Mouse (Mus musculus) E14TG2a.4 (cell line): ENCODE results near the gene Scgb3a1.
A peak's percentile ranks its signal among the peaks of the same experiment; 100 is the strongest.

Experiments used
- H3K27me3 ChIP-seq: 2 replicates; pipeline ENCODE4 v1.6.1; 2014; ENCODE audit warnings: low read length, control low read depth; ENCODE audit not compliant: insufficient read depth
- H3K36me3 ChIP-seq: 2 replicates; pipeline ENCODE4 v1.6.1; 2014; ENCODE audit warnings: low read length, control low read depth; ENCODE audit not compliant: insufficient read depth
- H3K4me1 ChIP-seq: replicated peaks from 2 replicates; pipeline ENCODE4 v1.6.1; 2014; ENCODE audit warnings: low read depth, low read length, control low read depth
- H3K4me3 ChIP-seq: replicated peaks from 2 replicates; pipeline ENCODE4 v1.5.1; 2014; ENCODE audit warnings: mild to moderate bottlenecking, low read length
- H3K9me3 ChIP-seq: 2 replicates; pipeline ENCODE4 v1.6.1; 2014; ENCODE audit warnings: low read length, control low read depth
- CTCF ChIP-seq: conservative IDR thresholded peaks from 2 replicates; pipeline ENCODE4 v1.5.1; 2014; ENCODE audit warnings: low read length
- NANOG ChIP-seq: IDR thresholded peaks from 2 replicates; pipeline ENCODE4 v1.6.1; 2014; ENCODE audit warnings: borderline replicate concordance, low read length, mixed read lengths
- POU5F1 ChIP-seq: IDR thresholded peaks from 2 replicates; pipeline ENCODE4 v1.6.1; 2014; ENCODE audit warnings: low read length, borderline replicate concordance

The Scgb3a1 gene

GRCm38 (mm10) chr11:49704804-49705203, 41.4 kb downstream of the Scgb3a1 start:
- H3K4me3 ChIP-seq: no peak overlapping the region
- H3K4me1 ChIP-seq: peaks cover 63% of the 10 kb centered on the region
- H3K36me3 ChIP-seq: peaks cover 94% of the 10 kb centered on the region
- H3K27me3 ChIP-seq: no peaks in the 10 kb centered on the region
- TF ChIP-seq POU5F1 (no peak), NANOG (no peak), CTCF (no peak)
- no peaks in the 10 kb centered on the region for H3K9me3 ChIP-seq

GRCm38 (mm10) chr11:49707834-49708233, 44.4 kb downstream of the Scgb3a1 start:
- TF ChIP-seq NANOG (no peak), POU5F1 (no peak), CTCF (no peak)
- peaks cover 70% of the 10 kb centered on the region for H3K36me3 ChIP-seq
- peaks cover 80% of the 10 kb centered on the region for H3K4me1 ChIP-seq
- H3K9me3 ChIP-seq: no peaks in the 10 kb centered on the region
- no peaks in the 10 kb centered on the region for H3K27me3 ChIP-seq
- H3K4me3 ChIP-seq: no peak overlapping the region

GRCm38 (mm10) chr11:49710664-49711063, 47.3 kb downstream of the Scgb3a1 start:
- Histone ChIP-seq H3K4me3 (peak overlapping the region; percentile 59), H3K27me3 (no peaks in the 10 kb centered on the region), H3K36me3 (peaks cover 46% of the 10 kb centered on the region), H3K4me1 (peaks cover 81% of the 10 kb centered on the region), H3K9me3 (no peaks in the 10 kb centered on the region)
- no peak for TF ChIP-seq POU5F1
- no peak for TF ChIP-seq NANOG
- no peak for TF ChIP-seq CTCF

GRCm38 (mm10) chr11:49711981-49712554, 48.7 kb downstream of the Scgb3a1 start:
- no peak for TF ChIP-seq POU5F1
- TF ChIP-seq CTCF: no peak
- no peak for TF ChIP-seq NANOG
- H3K9me3 ChIP-seq: no peaks in the 10 kb centered on the region
- peak overlapping the region; percentile 93 for H3K4me3 ChIP-seq
- peaks cover 37% of the 10 kb centered on the region for H3K36me3 ChIP-seq
- H3K4me1 ChIP-seq: peaks cover 67% of the 10 kb centered on the region
- no peaks in the 10 kb centered on the region for H3K27me3 ChIP-seq

GRCm38 (mm10) chr11:49712555-49713335, 49.3 kb downstream of the Scgb3a1 start, which contains the start of gene Cnot6:
Gene Cnot6, minus strand, starts transcription at chr11:49712723.
- H3K4me1 ChIP-seq: peaks cover 63% of the 10 kb centered on the region
- no peaks in the 10 kb centered on the region for H3K27me3 ChIP-seq
- no peak for TF ChIP-seq CTCF
- TF ChIP-seq NANOG: no peak
- no peak for TF ChIP-seq POU5F1
- no peaks in the 10 kb centered on the region for H3K9me3 ChIP-seq
- H3K36me3 ChIP-seq: peaks cover 31% of the 10 kb centered on the region
- H3K4me3 ChIP-seq: peak within 1 kb of the TSS; percentile 93

GRCm38 (mm10) chr11:49713336-49714334, 50.2 kb downstream of the Scgb3a1 start:
- H3K36me3 ChIP-seq: peaks cover 26% of the 10 kb centered on the region
- H3K27me3 ChIP-seq: no peaks in the 10 kb centered on the region
- no peak for TF ChIP-seq NANOG
- TF ChIP-seq POU5F1: no peak
- no peak for TF ChIP-seq CTCF
- H3K4me1 ChIP-seq: peaks cover 54% of the 10 kb centered on the region
- H3K9me3 ChIP-seq: no peaks in the 10 kb centered on the region
- H3K4me3 ChIP-seq: peak overlapping the region; percentile 93
